Mouse (Mus musculus): ENCODE data around the gene Pkp2.
A peak's percentile ranks its signal among the peaks of the same experiment; 100 is the strongest.

Pkp2 gene

DNA sequence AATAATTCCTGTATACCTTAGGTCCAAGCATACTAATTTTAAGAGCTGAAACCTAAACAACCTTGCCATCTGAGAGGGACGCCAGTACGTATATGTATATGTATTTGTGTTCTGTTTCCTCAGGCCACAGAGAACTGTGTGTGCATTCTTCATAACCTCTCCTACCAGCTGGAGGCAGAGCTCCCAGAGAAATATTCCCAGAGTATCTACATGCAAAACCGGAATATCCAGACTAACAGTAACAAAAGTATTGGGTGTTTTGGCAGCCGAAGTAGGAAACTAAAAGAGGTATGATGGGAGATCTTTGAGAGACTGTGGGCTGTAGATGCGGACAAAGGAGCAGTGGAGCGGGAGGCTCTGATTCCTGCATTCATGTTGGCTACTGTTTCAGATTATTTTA, 48.4 kb downstream of the Pkp2 start:
- no peak for DNase-seq (ENCODE audit: low read depth, low spot score)

DNA sequence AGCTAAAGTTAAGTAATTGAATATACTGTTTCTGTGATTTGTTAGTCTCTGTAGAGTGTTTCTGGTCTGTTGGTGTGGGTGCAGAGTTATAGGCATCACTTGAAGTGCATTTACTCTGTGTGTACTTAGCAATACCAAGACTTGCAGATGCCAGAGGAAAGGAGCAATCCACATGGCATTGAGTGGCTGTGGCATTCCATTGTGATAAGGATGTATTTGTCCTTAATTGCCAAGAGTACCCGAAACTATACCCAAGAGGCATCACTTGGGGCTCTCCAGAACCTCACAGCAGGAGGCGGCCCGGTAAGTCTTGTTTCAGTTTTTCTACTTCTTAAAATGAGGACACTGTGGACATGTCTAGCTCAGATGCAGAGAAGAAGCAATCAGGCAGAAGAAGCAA, 49.3 kb downstream of the Pkp2 start:
- no peak for DNase-seq (ENCODE audit: low read depth, low spot score)

DNA sequence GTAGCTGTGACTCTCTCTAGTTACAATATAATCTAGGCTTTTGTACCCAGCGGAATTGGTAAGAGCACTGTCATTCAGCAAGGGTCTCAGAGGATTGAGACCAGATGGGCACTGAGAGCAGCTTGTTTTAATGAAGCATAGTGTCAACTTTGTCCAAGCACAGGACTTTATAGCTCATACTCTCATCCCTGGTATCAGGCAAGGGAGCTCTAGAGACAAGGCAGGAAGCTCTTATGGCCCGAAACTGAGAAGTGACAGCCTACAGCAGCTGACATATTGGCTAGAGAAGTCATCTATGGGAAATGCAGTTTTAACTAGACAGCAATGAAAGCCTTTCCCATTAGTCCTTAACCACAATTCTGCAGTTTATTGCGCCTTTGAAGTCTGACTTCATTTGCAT, 59.9 kb downstream of the Pkp2 start:
- no peak for DNase-seq (ENCODE audit: low read depth, low spot score)

GRCm38 (mm10) chr16:16273752-16274151, 60.6 kb downstream of the Pkp2 start:
- DNase-seq (ENCODE audit: low read depth, low spot score), result no peak

DNA sequence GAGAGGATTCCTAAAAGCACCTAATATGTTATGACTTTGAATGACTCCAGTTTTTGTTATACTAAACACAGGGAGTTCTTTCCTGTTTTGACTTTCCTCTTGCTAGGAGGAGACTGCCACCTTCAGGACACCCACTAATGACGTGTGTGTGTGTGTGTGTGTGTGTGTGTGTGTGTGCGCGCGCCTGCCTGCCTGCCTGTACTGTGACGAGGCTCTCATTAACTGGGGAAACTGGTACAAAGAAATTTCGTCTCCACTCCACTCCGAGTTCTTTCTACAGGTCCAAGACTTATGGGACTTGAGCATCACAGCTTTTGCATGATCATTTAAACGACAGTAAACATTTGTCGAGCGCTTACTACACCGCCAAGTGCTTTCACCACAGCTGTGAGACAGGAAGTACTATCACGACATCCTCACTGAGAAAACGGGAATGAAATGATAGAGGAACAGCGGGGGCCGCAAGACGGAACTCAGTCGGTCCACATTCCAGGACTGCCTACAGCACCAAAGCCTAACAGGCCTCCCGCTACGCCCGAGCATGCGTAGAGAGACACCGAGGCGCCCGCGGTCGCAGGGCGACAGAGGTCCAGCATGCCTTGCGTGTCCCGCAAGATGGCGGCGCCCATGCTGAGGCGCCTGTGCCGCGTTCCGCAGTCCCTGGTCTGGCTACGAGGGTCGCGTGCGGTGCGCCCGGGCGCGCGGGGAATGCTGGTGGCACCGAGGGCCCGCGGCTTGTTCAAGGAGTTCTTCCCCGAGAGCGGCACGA, 89.4 kb downstream of the Pkp2 start, which contains the start of gene Yars2:
TSS of gene Yars2 (plus strand) at position 597 of the 769 bp plus-strand sequence.
- DNase-seq (ENCODE audit: low read depth, low spot score), result peak; percentile 95

- peak; percentile 37 for DNase-seq (ENCODE audit: low read depth, low spot score)
Measured at GRCm38 (mm10) chr16:16303138-16303827, 90.2 kb downstream of the Pkp2 start.

DNA sequence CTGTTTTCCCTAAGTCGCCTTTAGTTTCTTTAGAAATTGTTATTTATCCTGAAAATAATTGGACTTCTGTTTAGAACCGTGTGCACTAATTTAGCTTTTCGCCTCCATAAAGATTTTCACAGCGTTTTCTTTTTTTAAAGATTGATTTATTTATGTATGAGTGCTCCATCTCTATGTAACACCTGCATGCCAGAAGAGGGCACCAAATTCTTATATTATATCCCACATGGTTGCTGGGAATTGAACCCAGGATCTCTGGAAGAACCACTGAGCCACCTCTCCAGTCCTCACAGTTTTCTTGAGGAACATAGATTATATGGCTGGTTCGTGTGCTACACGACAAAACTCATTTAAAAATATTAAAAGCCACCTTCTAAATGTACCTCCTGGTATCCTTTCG, 90.8 kb downstream of the Pkp2 start:
- peak; percentile 7 for DNase-seq (ENCODE audit: low read depth, low spot score)

- DNase-seq (ENCODE audit: low read depth, low spot score), result no peak
Measured at GRCm38 (mm10) chr16:16311319-16311718, 98.2 kb downstream of the Pkp2 start.
